Comparison of ENCODE assay signal across 7 mouse cellular contexts in the genomic region with DNA sequence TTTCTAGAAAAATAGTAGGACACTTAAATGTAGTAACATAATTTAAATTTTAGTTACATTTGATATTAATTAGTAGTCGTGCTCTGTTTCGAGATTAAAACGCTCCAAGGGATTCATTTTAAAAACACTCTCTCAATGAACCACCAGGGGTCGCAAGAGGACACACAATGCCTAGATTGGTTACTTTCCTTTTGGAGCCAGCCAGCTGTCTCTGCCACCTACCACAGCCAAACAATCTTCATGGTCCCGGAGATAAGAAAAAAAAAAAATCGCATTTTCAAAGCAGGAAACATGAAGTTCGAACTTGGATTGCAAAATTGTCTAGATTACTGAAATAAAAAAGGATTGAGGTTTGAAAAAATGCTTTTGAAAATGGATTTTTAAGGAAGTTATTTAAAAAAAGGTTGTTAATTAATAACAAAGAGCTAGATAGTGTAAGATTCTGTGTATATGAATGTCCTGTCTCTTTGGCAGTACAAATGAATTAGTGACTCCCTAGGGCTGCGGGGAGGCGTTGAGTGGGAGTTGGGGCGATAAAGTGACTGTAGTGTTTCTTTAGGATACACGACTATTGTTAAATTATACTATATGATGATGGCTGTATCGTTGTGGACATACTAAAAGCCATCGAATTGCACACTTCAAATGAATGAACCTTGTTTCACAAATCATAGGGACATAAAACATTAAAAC.
DNase-seq lines count a peak whose midpoint lies in the region; TF ChIP-seq lines count a peak whose summit lies in the region.

No protein-coding gene starts in this region.

- DNase-seq in CD8-positive naive resting alpha-beta T cell, adult 2 months (ENCODE audit: low read depth in 2 of 2, low spot score in 2 of 2) = peak; percentile 16 to 29
- peak; percentile 58 for DNase-seq in Muller cell, postnatal 12 days (ENCODE audit: inconsistent ontology term)
- DNase-seq in cerebellum, adult 9-11 months = peak; percentile 20
- DNase-seq in gastrocnemius, postnatal 14 days = peak; percentile 29
- peak; percentile 80 to 90 for DNase-seq in layer of hippocampus, adult 2 months (ENCODE audit: low spot score in 2 of 2)
- DNase-seq in lung, postnatal 25 days (ENCODE audit: low spot score) = peak; percentile 82
- DNase-seq in right cerebral cortex, adult 18-20 months = peak; percentile 75

- no peak overlapping the region for H3K27ac ChIP-seq in layer of hippocampus, adult 2 months

- H3K4me3 ChIP-seq in layer of hippocampus, adult 2 months = no peak overlapping the region

- TF ChIP-seq CTCF in layer of hippocampus, adult 2 months (conservative IDR thresholded peaks at IDR 0.05) = peak; percentile 94

- intact Hi-C loops in gastrocnemius, postnatal 14 days (cut with DNase I; ENCODE audit: low total_unique reads) = loop anchor here (5.0 kb wide), 1 partner anchor 535 kb away; no protein-coding TSS in a partner anchor

Comparison
In these comparisons a context has a peak if more than half of its experiments do, and no peak if none do; other contexts are left out.
1. DNase-seq: peak in every context shown above with its lines; median percentile 85 in layer of hippocampus, adult 2 months; 82 in lung, postnatal 25 days; 75 in right cerebral cortex, adult 18-20 months; 58 in Muller cell, postnatal 12 days; 29 in gastrocnemius, postnatal 14 days; 22 in CD8-positive naive resting alpha-beta T cell, adult 2 months; 20 in cerebellum, adult 9-11 months.